Mouse (Mus musculus) left cerebral cortex, adult 9 months (tissue): ENCODE measurements around the gene Camk2b.
A peak's percentile ranks its signal among the peaks of the same experiment; 100 is the strongest.
"Not testable (repeated sequence)": the region's sequence is repeated elsewhere in the genome, so short reads cannot be mapped to it uniquely, and the experiment has no call there.

ENCODE experiments used
- DNase-seq, 2 experiments: peaks; one replicate each; pipeline ENCODE4 v3.0.0; 2022; ENCODE audit warnings: low spot score in 2 of 2

Camk2b gene

DNA sequence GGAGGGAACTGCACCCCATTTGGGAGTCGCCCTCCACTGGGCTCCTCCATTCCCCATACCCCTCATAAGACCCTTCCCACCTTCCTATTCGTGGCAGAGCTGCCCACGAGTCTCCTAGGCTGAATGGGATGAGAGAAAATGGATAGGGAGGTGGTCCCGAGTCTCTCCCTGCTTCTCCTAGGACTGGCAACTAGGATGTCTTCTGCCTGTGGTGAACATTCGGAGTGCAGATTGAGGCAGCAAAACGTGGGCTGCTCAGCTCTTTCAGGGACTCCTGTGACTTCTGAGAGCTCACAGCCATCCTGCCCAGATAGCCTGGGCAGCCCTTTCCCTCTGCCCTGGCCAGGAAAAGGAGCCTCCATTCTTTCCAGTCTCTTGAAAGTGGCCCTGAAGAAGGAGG lies at the start of gene Camk2b:
Gene Camk2b, minus strand, starts transcription at position 187 of the 400 bp plus-strand sequence.
- DNase-seq: peak in 1 of 2 experiments; percentile 23

- DNase-seq: no peak
Observed at GRCm38 (mm10) chr11:6111734-6112484, 45.7 kb upstream of the Camk2b start.

- DNase-seq: peak in 1 of 2 experiments; percentile 65
Observed at GRCm38 (mm10) chr11:6109990-6110389, 43.8 kb upstream of the Camk2b start.

DNA sequence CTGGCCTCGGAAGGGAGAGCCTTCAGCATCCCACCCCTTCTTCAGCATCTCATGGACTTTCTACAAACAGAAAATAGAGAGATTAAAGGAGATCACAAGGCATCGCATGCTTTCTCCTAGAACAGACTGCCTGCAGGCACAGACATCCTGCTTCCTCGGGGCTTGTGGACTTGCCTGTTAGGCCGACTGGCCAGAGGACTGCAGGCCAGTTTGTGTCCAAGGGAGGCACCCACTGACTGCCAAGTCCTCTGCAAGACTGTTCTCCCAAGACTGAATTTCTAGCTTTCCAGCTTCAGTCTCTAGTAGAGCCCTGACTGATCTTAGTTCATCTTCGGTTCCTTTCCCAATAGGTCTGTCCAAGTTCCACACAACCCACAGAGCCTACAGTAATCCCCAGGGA lies 42.1 kb upstream of the Camk2b start:
- no peak for DNase-seq

- DNase-seq: no peak
Observed at GRCm38 (mm10) chr11:6107722-6108121, 41.6 kb upstream of the Camk2b start.

- no peak for DNase-seq
Observed at GRCm38 (mm10) chr11:6104734-6105133, 38.6 kb upstream of the Camk2b start.

DNA sequence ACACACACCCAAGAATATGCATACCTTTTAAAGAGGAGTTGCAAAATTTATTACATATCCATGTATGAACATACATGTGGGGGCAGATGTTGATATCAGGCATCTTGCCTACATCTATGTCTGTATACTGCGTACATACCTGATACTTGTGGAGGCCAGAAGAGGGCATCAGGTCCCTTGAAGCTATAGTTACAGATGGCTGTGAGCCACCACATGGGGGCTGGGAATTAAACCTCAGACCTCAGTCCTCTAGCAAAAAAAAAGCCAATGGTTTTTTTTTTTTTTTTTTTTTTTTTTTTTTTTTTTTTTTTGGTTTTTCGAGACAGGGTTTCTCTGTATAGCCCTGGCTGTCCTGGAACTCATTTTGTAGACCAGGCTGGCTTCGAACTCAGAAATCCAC lies 30.5 kb upstream of the Camk2b start:
- DNase-seq: not testable (repeated sequence)

DNA sequence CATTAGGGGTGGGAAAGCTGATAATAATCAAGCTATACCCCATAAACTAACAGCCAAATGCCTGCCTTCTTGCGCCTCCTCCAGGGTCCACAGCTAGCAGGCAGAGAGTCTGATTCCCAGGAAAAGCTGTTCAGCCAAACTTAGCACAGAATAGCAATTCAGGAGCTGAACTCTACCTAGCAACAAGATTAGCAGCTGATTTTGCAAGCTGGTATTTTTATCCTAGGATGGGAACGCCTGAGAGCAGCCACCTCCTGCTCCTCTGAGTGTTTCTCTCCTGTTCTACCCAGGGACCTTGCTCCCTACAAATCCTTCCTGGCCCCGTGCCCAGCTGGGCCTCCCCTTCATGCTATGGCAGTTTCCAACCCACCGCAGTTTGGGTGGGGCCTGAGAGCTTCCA lies 20.8 kb upstream of the Camk2b start:
- peak; percentile 71 to 76 for DNase-seq

GRCm38 (mm10) chr11:6078737-6079136 lies 12.6 kb upstream of the Camk2b start:
- DNase-seq: no peak

- peak in 1 of 2 experiments; percentile 42 for DNase-seq
Observed at GRCm38 (mm10) chr11:6075618-6076066, 9.5 kb upstream of the Camk2b start.

- DNase-seq: peak; percentile 53 to 79
Observed at GRCm38 (mm10) chr11:6068181-6068957, 2.2 kb upstream of the Camk2b start.

DNA sequence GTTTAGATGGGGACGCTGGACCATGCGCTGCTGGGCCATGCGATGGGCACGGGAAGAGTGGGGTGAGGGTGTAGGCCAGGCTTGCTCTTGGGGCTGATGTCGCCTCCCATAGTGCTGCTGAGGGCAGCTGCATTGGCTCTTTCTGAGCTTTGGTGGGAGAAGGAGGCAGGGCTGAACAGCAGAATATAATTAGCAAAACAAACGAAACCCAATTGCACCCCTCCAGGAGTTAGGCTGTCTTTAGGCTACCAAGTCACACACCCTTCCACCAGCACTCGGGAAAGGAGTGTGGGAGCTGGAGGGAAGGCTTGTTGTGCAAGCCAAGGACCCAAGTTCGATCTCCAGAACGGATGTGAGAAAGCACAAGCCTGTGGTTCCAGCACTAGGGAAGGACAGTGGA lies 998 bp upstream of the Camk2b start:
- DNase-seq: no peak

DNA sequence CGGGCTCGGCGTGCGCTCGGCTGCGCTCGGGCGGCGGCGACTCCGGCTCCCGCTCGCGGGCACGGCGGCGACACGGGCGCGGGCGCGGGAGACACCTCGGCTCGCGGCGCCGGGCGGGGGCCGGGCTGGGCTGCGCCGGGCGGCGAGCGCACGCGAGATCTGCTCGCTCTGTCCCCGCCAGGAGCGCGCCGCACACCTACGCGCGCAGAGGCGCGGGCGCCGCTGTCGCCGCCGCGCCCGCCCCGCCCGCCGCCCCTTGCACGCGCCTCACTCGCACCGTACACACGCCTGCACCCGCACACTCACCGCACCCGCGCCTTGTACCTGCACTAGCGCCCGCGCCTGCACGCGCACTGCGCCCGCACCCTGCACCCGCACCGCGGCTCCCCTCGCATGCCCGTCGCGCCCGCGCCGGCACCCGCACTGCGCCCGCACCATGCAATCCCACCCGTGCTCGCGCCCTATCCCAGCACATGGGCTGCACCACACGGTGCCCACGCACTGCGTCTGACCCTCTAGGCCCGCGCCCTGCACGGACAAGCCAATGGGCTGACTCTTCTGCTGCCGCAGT lies 526 bp downstream of the Camk2b start:
- peak in 1 of 2 experiments; percentile 58 for DNase-seq

DNA sequence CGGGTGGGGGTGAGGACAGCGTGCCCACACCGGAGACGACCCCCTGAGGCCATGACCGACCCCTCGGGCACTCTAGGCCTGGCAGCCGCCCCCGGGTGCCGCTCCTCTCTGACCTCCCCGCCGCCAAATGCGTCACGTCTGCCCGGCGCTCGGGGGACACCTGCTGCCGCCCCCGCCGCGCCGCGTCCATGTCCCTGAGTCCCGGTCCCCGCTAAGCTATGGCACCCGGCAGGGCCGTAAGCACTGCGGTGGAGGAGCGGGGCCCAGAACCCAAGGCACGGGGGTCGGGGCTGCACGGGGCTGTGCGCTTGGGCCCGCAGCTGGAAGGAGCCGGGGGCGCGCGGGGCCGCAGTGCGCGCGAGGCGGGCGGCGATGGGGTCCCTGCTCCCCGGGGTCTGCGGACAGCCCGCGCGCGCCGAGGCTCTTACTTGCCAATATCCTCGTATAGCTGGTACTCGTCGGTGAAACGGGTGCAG lies 1.1 kb downstream of the Camk2b start:
- peak in 1 of 2 experiments; percentile 30 for DNase-seq

DNA sequence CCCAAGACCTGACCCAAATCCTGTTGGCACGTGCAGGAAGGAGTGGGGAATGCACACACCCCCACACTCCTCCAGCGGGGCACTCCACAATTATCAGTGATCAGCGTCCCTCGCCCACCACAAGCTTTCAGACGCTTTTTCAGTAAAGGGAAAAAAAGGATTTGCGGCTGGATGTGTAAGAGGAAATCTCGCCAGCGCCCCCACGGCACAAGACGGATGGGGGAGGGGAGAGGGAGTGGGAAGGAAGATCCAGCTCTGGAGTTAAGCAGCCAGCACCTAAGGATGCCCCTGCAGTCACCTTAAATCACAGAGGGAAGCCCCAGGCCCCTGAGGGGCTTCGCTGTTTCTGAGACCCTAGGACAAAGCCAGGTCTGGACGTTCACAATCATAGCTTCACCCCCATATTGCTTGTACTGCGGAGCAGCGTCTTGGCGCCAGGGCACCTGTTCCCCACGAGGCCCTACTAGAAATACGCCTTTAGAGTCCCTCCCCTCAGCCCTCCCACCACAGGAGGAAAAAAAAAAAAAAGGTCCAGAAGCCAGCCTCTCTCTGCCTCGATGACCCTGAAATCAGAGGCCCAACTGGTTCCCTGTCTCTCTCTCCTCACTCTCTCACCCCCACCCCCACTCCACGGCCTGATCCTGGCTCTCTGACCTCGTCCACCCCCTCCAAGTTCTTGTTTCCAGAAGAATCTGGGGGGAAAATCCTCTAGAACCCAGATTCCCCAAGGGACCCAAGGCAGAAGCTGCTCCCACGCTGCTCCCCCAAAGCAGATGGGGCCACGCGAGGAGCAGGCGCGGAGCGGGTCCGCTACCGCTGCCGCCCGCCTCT lies 1.7 kb downstream of the Camk2b start:
- peak in 1 of 2 experiments; percentile 67 for DNase-seq

GRCm38 (mm10) chr11:6063501-6064214 lies 2.5 kb downstream of the Camk2b start:
- no peak for DNase-seq

DNA sequence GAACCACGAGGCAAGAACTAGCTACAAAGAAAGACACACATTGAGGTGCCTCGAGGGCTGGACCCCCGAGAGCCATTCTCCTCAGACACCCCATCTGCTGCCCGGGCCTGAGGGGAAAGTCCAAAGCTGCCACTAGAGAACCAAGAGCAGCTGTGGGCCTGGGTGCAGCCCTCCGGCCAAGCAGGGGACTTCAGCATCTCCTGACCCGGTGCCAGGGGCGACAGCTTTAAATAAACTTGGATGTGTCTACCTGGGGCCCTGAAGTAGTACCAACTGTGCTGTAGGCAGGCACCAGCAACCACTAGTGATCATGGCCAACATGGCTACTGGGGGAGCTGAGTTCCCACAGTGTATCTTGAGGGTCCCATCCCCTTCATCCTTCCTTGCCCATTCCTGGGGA lies 3.1 kb downstream of the Camk2b start:
- no peak for DNase-seq

DNA sequence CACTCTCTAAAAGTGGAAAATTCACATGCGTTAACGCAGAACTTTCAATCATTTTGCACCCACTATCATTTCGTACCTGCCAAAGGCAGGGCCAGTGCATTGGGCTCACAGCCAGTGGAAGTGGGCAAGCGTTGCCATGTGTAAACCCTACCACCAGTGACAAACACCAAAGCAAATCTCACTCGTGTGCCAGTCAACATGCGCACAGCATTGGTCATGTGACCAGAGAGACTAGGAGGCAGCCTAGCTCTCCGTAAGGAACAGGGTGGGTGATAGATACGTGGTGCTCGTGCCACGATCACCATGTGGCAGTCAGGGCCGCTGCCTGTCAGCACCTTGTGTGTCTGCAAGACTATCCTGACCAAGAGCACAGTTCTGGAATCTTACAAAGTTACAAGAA lies 3.8 kb downstream of the Camk2b start:
- DNase-seq: no peak

DNA sequence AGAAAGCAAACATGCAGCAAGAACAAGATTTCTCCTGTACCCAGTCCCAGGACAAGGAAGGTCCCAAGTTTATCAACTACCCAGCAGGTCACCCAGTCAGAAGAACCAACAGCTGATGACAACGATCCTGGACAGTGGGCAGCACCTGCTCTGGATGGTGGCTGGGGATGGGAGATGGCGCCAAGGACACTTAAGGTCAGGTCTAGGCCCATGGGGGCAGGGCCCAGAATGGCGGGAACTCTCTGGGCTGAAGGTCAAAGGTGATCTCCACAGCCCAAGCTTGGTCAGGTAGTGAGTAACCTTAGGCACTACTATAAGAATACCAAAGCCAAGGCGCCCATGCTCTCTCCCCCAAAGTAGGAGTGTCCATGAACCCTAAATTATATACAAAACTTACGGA lies 4.3 kb downstream of the Camk2b start:
- DNase-seq: no peak

DNA sequence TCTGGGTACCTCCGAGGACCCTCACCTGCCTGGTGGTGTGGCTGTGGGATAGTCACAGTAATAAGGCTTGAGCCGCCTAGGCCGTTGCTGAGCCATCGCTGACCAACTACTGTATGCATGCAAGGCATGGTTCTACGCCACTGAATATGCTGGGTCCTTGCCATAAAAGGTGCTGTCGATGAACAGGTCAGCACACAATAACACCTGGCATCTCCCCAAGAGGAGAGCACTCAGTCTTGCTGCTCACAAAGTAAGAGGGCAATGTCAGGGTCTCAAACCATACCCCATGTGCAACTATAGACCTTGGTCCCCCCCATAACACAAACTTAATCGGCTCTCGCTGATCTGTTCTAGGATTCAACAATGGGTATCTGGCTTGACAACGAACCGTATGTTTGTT lies 7.0 kb downstream of the Camk2b start:
- DNase-seq: no peak

- DNase-seq: no peak
Observed at GRCm38 (mm10) chr11:6053386-6053785, 12.8 kb downstream of the Camk2b start.
